Mouse (Mus musculus) CH12.LX (cell line): ENCODE data around the gene Gm5431. TPM values are rescaled to one million over a fixed set of nuclear protein-coding genes. Genes with fewer than 3 reads are reported as not detected.
"Not testable (repeated sequence)": the region's sequence is repeated elsewhere in the genome, so short reads cannot be mapped to it uniquely, and the experiment has no call there.

Experiments
- DNase-seq: peaks from one replicate; pipeline ENCODE4 v3.0.0-alpha.2; 2013; ENCODE audit errors: extremely low read depth
- H3K27ac ChIP-seq: 2 replicates; pipeline ENCODE4 v1.5.1; 2012; ENCODE audit warnings: low read depth, mild to moderate bottlenecking, control low read depth, moderate library complexity; ENCODE audit not compliant: insufficient read depth
- H3K27me3 ChIP-seq: replicated peaks from 2 replicates; pipeline ENCODE3; 2012; ENCODE audit warnings: inconsistent platforms
- H3K36me3 ChIP-seq, 2 experiments: replicated peaks in 1 of 2; 2 replicates each; pipeline versions ENCODE3 to v1.6.1; 2012; ENCODE audit warnings: inconsistent platforms in 1 of 2, low read length in 1 of 2, mild to moderate bottlenecking in 1 of 2, mixed read lengths in 1 of 2, moderate library complexity in 1 of 2; ENCODE audit not compliant: control insufficient read depth in 1 of 2, insufficient read depth in 1 of 2
- H3K4me1 ChIP-seq, 2 experiments: 2 replicates each; pipeline ENCODE4 v1.6.1; 2012; ENCODE audit warnings: inconsistent platforms in 1 of 2, moderate library complexity in 1 of 2; ENCODE audit not compliant: insufficient read depth in 2 of 2, control insufficient read depth in 1 of 2
- H3K4me2 ChIP-seq: 2 replicates; pipeline ENCODE4 v1.6.1; 2012; ENCODE audit warnings: low read depth, mild to moderate bottlenecking, control low read depth; ENCODE audit not compliant: poor library complexity, insufficient read depth, severe bottlenecking
- H3K4me3 ChIP-seq, 3 experiments: fragments of 150-350 bp in 1 of 3; sonication (generic) in 1 of 3; replicated peaks in 1 of 3; 2 replicates each; pipeline versions ENCODE3 to v1.5.1; 2011 to 2012; ENCODE audit warnings: low read depth in 2 of 3, low read length in 2 of 3, mild to moderate bottlenecking in 2 of 3, moderate library complexity in 2 of 3, control low read depth in 1 of 3, improper control_type of control experiment in 1 of 3, inconsistent platforms in 1 of 3, mixed read lengths in 1 of 3; ENCODE audit not compliant: poor library complexity in 1 of 3
- H3K79me2 ChIP-seq: replicated peaks from 2 replicates; pipeline ENCODE4 v1.6.1; 2012; ENCODE audit warnings: mild to moderate bottlenecking, moderate library complexity; ENCODE audit not compliant: control insufficient read depth, poor library complexity, insufficient read depth, severe bottlenecking; ENCODE audit errors: extremely low read depth
- H3K9ac ChIP-seq: 2 replicates; pipeline ENCODE4 v1.6.1; 2012; ENCODE audit warnings: low read depth, mild to moderate bottlenecking, control low read depth, moderate library complexity; ENCODE audit not compliant: insufficient read depth
- H3K9me3 ChIP-seq: replicated peaks from 2 replicates; pipeline ENCODE3; 2012; ENCODE audit warnings: low read length, inconsistent platforms, mixed read lengths
- dilution Hi-C: fragments of 300-500 bp; cut with MboI; formaldehyde crosslinking; loops from 2 replicates; pipeline ENCODE4 v1.14.3; 2020; ENCODE audit warnings: low sequenced_read_pairs; ENCODE audit not compliant: extremely low pct_unique_long_range_greater_than_20kb, extremely low pct_ligation_motif_present
- in situ Hi-C: fragments of 300-500 bp; cut with MboI; formaldehyde crosslinking; loops from 3 replicates; pipeline ENCODE4 v1.14.3; 2019; ENCODE audit warnings: low sequenced_read_pairs, low pct_ligation_motif_present, low pct_unique_long_range_greater_than_20kb, mixed read lengths
- polyA plus RNA-seq: library from polyadenylated mRNA; unstranded; fragments of >175 nt; gene quantifications from 2 replicates; pipeline ENCODE4 v1.2.1, GENCODE M21; 2012; ENCODE audit warnings: low read depth; ENCODE audit not compliant: insufficient read length
- total RNA-seq, 2 experiments: library from RNA; depleted of rRNA; stranded (reverse); fragments of 300-350 nt in 1 of 2; fragments of >200 nt in 1 of 2; gene quantifications; 2 replicates each; pipeline ENCODE4 v1.2.3; 2012 to 2014

The Gm5431 gene
- total and polyA plus RNA-seq, 3 experiments: 0.89 to 4.9 (median 2.0) TPM

- in situ Hi-C loops, dilution Hi-C loops, H3K4me2 ChIP-seq, H3K36me3 ChIP-seq, DNase-seq, H3K9ac ChIP-seq, H3K79me2 ChIP-seq, H3K27me3 ChIP-seq, H3K4me3 ChIP-seq, H3K4me1 ChIP-seq, H3K9me3 ChIP-seq, H3K27ac ChIP-seq: not testable (repeated sequence)
These were observed 33.3 kb upstream of the Gm5431 start for GRCm38 (mm10) chr11:48935291-48935690.

GRCm38 (mm10) chr11:48933923-48934322 lies 31.9 kb upstream of the Gm5431 start:
- H3K36me3 ChIP-seq, H3K27ac ChIP-seq, H3K4me2 ChIP-seq, in situ Hi-C loops, H3K9me3 ChIP-seq, H3K9ac ChIP-seq, H3K79me2 ChIP-seq, dilution Hi-C loops, H3K27me3 ChIP-seq, H3K4me3 ChIP-seq, H3K4me1 ChIP-seq, DNase-seq: not testable (repeated sequence)

- H3K9me3 ChIP-seq, DNase-seq, H3K9ac ChIP-seq, H3K27ac ChIP-seq, H3K27me3 ChIP-seq, dilution Hi-C loops, H3K36me3 ChIP-seq, H3K4me2 ChIP-seq, H3K79me2 ChIP-seq, in situ Hi-C loops, H3K4me1 ChIP-seq, H3K4me3 ChIP-seq: not testable (repeated sequence)
These were observed 31.4 kb upstream of the Gm5431 start for GRCm38 (mm10) chr11:48933422-48933821.

GRCm38 (mm10) chr11:48928068-48928467 lies 26.1 kb upstream of the Gm5431 start:
- dilution Hi-C loops, H3K36me3 ChIP-seq, H3K27ac ChIP-seq, H3K27me3 ChIP-seq, H3K9ac ChIP-seq, H3K4me2 ChIP-seq, H3K79me2 ChIP-seq, H3K9me3 ChIP-seq, in situ Hi-C loops, DNase-seq, H3K4me3 ChIP-seq: not testable (repeated sequence)
- H3K4me1 ChIP-seq: peaks cover 0 to 20% of the 10 kb centered on the region in 2 experiments; a peak in 2 of 4 replicates

GRCm38 (mm10) chr11:48926437-48926836 lies 24.4 kb upstream of the Gm5431 start:
- H3K36me3 ChIP-seq, DNase-seq, H3K4me3 ChIP-seq, H3K27ac ChIP-seq, H3K9ac ChIP-seq, H3K4me2 ChIP-seq, dilution Hi-C loops, H3K9me3 ChIP-seq, in situ Hi-C loops, H3K79me2 ChIP-seq, H3K27me3 ChIP-seq: not testable (repeated sequence)
- peaks cover 0 to 20% of the 10 kb centered on the region in 2 experiments; a peak in 2 of 4 replicates for H3K4me1 ChIP-seq

GRCm38 (mm10) chr11:48923818-48924217 lies 21.8 kb upstream of the Gm5431 start:
- H3K9me3 ChIP-seq, H3K27ac ChIP-seq, dilution Hi-C loops, H3K9ac ChIP-seq, in situ Hi-C loops, H3K4me2 ChIP-seq, H3K79me2 ChIP-seq, H3K27me3 ChIP-seq, DNase-seq, H3K4me3 ChIP-seq, H3K36me3 ChIP-seq: not testable (repeated sequence)
- H3K4me1 ChIP-seq: peaks cover 3 to 24% of the 10 kb centered on the region in 2 experiments; a peak in 3 of 4 replicates
